Mouse (Mus musculus) intestine, embryonic 14.5 days (tissue): ENCODE data around the gene Naa40. TPM values are rescaled to one million over a fixed set of nuclear protein-coding genes. Genes with fewer than 3 reads are reported as not detected.

Experiments used
- ATAC-seq: fragments of 200-750 bp; cut with Nextera tagmentation; replicated peaks from 2 replicates; pipeline ENCODE4 v1.8.0; 2017; ENCODE audit warnings: low read depth, moderate number of reproducible peaks, moderate TSS enrichment, moderate library complexity; ENCODE audit not compliant: low FRiP score, low TSS enrichment
- DNase-seq: peaks from one replicate; pipeline ENCODE4 v3.0.0-alpha.2; 2018; ENCODE audit warnings: low spot score
- H3K27ac ChIP-seq: fragments of 300-500 bp; sonication (generic); 2 replicates; pipeline ENCODE4 v1.5.1; 2014; ENCODE audit warnings: low read depth, mild to moderate bottlenecking, control low read depth
- H3K27me3 ChIP-seq: fragments of 300-500 bp; sonication (generic); replicated peaks from 2 replicates; pipeline ENCODE4 v1.6.1; 2014; ENCODE audit warnings: low read length, control low read depth; ENCODE audit not compliant: control insufficient read depth, insufficient read depth
- H3K36me3 ChIP-seq: fragments of 300-500 bp; sonication (generic); 2 replicates; pipeline ENCODE4 v1.6.1; 2014; ENCODE audit warnings: low read length, control low read depth; ENCODE audit not compliant: control insufficient read depth, insufficient read depth
- H3K4me1 ChIP-seq: fragments of 300-500 bp; sonication (generic); replicated peaks from 2 replicates; pipeline ENCODE4 v1.6.1; 2014; ENCODE audit warnings: low read length, control low read depth, mixed read lengths; ENCODE audit not compliant: control insufficient read depth, insufficient read depth
- H3K4me2 ChIP-seq: fragments of 300-500 bp; sonication (generic); 2 replicates; pipeline ENCODE4 v1.6.1; 2014; ENCODE audit warnings: low read length
- H3K4me3 ChIP-seq: fragments of 300-500 bp; sonication (generic); 2 replicates; pipeline ENCODE4 v1.5.1; 2014; ENCODE audit warnings: low read depth, low read length, control low read depth, mixed read lengths
- H3K9ac ChIP-seq: fragments of 300-500 bp; sonication (generic); 2 replicates; pipeline ENCODE4 v1.6.1; 2014; ENCODE audit warnings: mild to moderate bottlenecking, low read length
- H3K9me3 ChIP-seq: fragments of 300-500 bp; sonication (generic); 2 replicates; pipeline ENCODE4 v1.6.1; 2016; ENCODE audit warnings: low read length, control low read depth; ENCODE audit not compliant: control insufficient read depth
- WGBS: fragments of 180-500 bp; shearing (Covaris S2); extraction: QIAGEN DNeasy Blood & Tissue Kit; methylation state at CpG from one replicate; pipeline ENCODE4 v1.1.7; 2014; 5-methylcytosine and 5-hydroxymethylcytosine counted together
- polyA plus RNA-seq: library from polyadenylated mRNA; unstranded; fragments of >200 nt; fragmentation: Nextera tagmentation; extraction: Ambion mirVana; gene quantifications from 2 replicates; pipeline ENCODE4 v1.2.1, GENCODE M21; 2014

The Naa40 gene
- polyA plus RNA-seq, 1 experiment from 2014 or later, result 67.4 TPM

- Histone ChIP-seq H3K4me3 (no peak overlapping the region), H3K9me3 (peaks cover 2% of the 10 kb centered on the region; the same call in 1 of the 2 replicates), H3K9ac (no peak overlapping the region), H3K36me3 (peaks cover 87% of the 10 kb centered on the region), H3K27ac (no peak overlapping the region), H3K4me2 (no peak overlapping the region), H3K27me3 (no peaks in the 10 kb centered on the region), H3K4me1 (peaks cover 3% of the 10 kb centered on the region; the same call in 1 of the 2 replicates)
- ATAC-seq (no peak), DNase-seq (no peak)
- 77% methylated on average over 7 of the region's 7 CpGs for WGBS
Observed at GRCm38 (mm10) chr19:7276796-7277195, 35.8 kb upstream of the Naa40 start.

- Histone ChIP-seq H3K27ac (no peak overlapping the region), H3K36me3 (peaks cover 87% of the 10 kb centered on the region), H3K4me1 (peaks cover 3% of the 10 kb centered on the region; the same call in 1 of the 2 replicates), H3K9ac (no peak overlapping the region), H3K27me3 (no peaks in the 10 kb centered on the region), H3K9me3 (peaks cover 2% of the 10 kb centered on the region; the same call in 1 of the 2 replicates), H3K4me3 (no peak overlapping the region), H3K4me2 (no peak overlapping the region)
- WGBS, result 64% methylated on average over 7 of the region's 7 CpGs
- ATAC-seq, result no peak
- DNase-seq, result no peak
Observed at GRCm38 (mm10) chr19:7276053-7276659, 35.2 kb upstream of the Naa40 start.

GRCm38 (mm10) chr19:7275131-7275789, 34.3 kb upstream of the Naa40 start:
- WGBS, result 51% methylated on average over 7 of the region's 7 CpGs
- Histone ChIP-seq H3K27ac (no peak overlapping the region; the same call in 1 of the 2 replicates), H3K27me3 (no peaks in the 10 kb centered on the region), H3K4me3 (no peak overlapping the region), H3K9me3 (peaks cover 2% of the 10 kb centered on the region; the same call in 1 of the 2 replicates), H3K9ac (no peak overlapping the region), H3K36me3 (peaks cover 81% of the 10 kb centered on the region), H3K4me1 (peaks cover 3% of the 10 kb centered on the region; the same call in 1 of the 2 replicates), H3K4me2 (no peak overlapping the region)
- ATAC-seq (no peak), DNase-seq (no peak)

DNA sequence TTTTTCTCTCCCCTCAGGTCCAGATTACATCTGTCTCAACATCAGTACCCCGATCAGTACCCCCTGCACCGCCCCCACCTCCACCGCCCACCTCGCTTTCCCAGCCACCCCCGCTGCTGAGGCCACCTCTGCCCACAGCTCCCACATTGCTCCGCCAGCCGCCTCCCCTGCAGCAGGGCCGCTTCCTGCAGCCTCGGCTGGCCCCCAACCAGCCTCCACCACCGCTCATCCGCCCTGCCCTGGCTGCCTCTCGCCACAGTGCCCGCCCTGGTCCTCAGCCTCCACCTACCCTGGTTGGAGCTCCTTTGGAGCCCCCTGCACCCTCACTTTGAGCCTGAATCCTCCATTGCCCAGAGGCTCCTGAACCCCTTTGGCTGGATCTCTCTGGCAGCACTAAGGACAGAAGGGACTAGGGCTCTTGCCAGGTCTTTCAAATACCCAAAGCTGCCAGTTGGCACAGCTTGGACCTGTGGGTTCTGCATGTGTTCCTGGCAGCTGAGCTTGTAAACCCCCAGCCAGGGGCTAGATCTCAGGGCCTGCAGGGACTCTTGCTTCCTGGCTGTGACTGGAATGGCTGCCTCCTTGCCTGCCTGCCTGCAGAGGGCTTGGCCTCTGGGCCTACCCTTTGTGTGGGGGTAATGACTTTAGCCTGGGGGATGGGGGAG, 33.5 kb upstream of the Naa40 start:
- H3K36me3 ChIP-seq, result peaks cover 74% of the 10 kb centered on the region
- peaks cover 9% of the 10 kb centered on the region; the same call in 1 of the 2 replicates for H3K4me1 ChIP-seq
- 79% methylated on average over 13 of the region's 13 CpGs for WGBS

DNA sequence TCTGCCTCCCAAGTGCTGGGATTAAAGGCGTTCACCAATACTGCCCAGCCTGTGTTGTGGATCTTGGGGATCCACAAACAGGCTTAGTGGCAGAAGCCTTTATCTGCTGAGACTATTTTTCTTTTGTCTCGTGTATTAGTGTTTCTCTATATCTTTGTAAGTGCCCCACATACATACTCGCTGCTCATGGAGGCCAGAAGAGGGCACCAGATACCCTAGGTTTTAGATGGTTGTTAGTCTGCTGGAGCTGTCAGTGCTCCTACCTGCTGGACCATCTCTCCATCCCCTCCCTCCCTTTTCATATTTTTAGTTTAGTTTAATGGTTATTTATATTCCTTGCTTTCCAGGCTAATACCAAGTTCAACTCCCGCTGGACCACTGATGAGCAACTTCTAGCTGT, 32.5 kb upstream of the Naa40 start:
- WGBS, result 88% methylated on average over 4 of the region's 4 CpGs
- Histone ChIP-seq H3K9me3 (peaks cover 2% of the 10 kb centered on the region; the same call in 1 of the 2 replicates), H3K27me3 (no peaks in the 10 kb centered on the region), H3K4me3 (no peak overlapping the region), H3K27ac (no peak overlapping the region), H3K9ac (no peak overlapping the region), H3K4me1 (peaks cover 14% of the 10 kb centered on the region; the same call in 1 of the 2 replicates), H3K4me2 (no peak overlapping the region), H3K36me3 (peaks cover 68% of the 10 kb centered on the region)
- DNase-seq (no peak), ATAC-seq (no peak)

More for the DNA sequence above, 33.5 kb upstream of the Naa40 start:
- no peak for DNase-seq
- no peak for ATAC-seq
- Histone ChIP-seq H3K9me3 (peaks cover 2% of the 10 kb centered on the region; the same call in 1 of the 2 replicates), H3K4me3 (no peak overlapping the region), H3K9ac (no peak overlapping the region), H3K4me2 (no peak overlapping the region), H3K27me3 (no peaks in the 10 kb centered on the region), H3K27ac (no peak overlapping the region)

GRCm38 (mm10) chr19:7269290-7270044, 28.5 kb upstream of the Naa40 start:
- no peaks in the 10 kb centered on the region for H3K27me3 ChIP-seq
- peaks cover 2% of the 10 kb centered on the region; the same call in 1 of the 2 replicates for H3K9me3 ChIP-seq
- peaks cover 35% of the 10 kb centered on the region for H3K36me3 ChIP-seq
- 9% methylated on average over 11 of the region's 11 CpGs for WGBS
- DNase-seq, result no peak
- peaks cover 45% of the 10 kb centered on the region for H3K4me1 ChIP-seq
- no peak for ATAC-seq
- H3K4me3 ChIP-seq, result peak overlapping the region; percentile 82
- peak overlapping the region; percentile 84 for H3K9ac ChIP-seq
- H3K27ac ChIP-seq, result no peak overlapping the region
- H3K4me2 ChIP-seq, result peak overlapping the region; percentile 85

DNA sequence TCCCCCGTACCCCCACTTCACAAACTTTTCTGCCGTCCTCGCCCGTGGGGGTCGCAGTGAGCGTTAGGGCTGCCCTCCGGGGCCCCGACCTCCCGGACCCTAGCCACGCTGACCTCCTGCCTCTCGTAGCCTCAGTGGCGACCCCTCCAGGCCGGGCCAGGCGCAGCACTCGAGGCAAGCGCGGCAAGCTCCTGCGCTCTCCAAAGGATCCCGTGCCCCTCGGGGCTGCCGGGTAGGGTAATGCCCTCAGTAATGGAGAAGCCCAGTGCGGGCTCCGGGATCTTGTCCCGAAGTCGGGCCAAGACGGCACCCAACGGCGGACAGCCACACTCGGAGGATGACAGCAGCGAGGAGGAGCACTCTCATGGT, 27.7 kb upstream of the Naa40 start:
- H3K9me3 ChIP-seq, result peaks cover 2% of the 10 kb centered on the region; the same call in 1 of the 2 replicates
- ATAC-seq (peak; percentile 36), DNase-seq (peak; percentile 96)
- H3K27ac ChIP-seq, result peak overlapping the region; percentile 86
- H3K4me3 ChIP-seq, result peak overlapping the region; percentile 82
- under 1% methylated on average over 30 of the region's 30 CpGs for WGBS
- peaks cover 27% of the 10 kb centered on the region for H3K36me3 ChIP-seq
- no peaks in the 10 kb centered on the region for H3K27me3 ChIP-seq
- peak overlapping the region; percentile 84 for H3K9ac ChIP-seq
- peaks cover 49% of the 10 kb centered on the region for H3K4me1 ChIP-seq
- H3K4me2 ChIP-seq, result peak overlapping the region; percentile 85
